Mouse (Mus musculus): ENCODE measurements around the gene Cpm. TPM values are rescaled to one million over a fixed set of nuclear protein-coding genes. Genes with fewer than 3 reads are reported as not detected.

The Cpm gene
- total RNA-seq, 4 experiments from 2014 or later, result 7.6 to 8.4 (median 8.1) TPM

- DNase-seq (ENCODE audit: low spot score in 2 of 2), result no peak
These were observed 29.5 kb downstream of the Cpm start for GRCm38 (mm10) chr10:117658522-117659429.

GRCm38 (mm10) chr10:117659430-117659813 is 30.1 kb downstream of the Cpm start:
- DNase-seq (ENCODE audit: low spot score in 2 of 2), result no peak

GRCm38 (mm10) chr10:117659819-117660218 is 30.5 kb downstream of the Cpm start:
- DNase-seq (ENCODE audit: low spot score in 2 of 2), result no peak

- no peak for DNase-seq (ENCODE audit: low spot score in 2 of 2)
These were observed 33.2 kb downstream of the Cpm start for GRCm38 (mm10) chr10:117662316-117663055.

GRCm38 (mm10) chr10:117663056-117663864 is 34.0 kb downstream of the Cpm start:
- DNase-seq (ENCODE audit: low spot score in 2 of 2), result no peak

- no peak for DNase-seq (ENCODE audit: low spot score in 2 of 2)
These were observed 34.5 kb downstream of the Cpm start for GRCm38 (mm10) chr10:117663865-117664200.

- no peak for DNase-seq (ENCODE audit: low spot score in 2 of 2)
These were observed 35.1 kb downstream of the Cpm start for GRCm38 (mm10) chr10:117664208-117664925.

- no peak for DNase-seq (ENCODE audit: low spot score in 2 of 2)
These were observed 35.6 kb downstream of the Cpm start for GRCm38 (mm10) chr10:117664926-117665209.

- DNase-seq (ENCODE audit: low spot score in 2 of 2), result no peak
These were observed 36.3 kb downstream of the Cpm start for GRCm38 (mm10) chr10:117665376-117666275.

- DNase-seq (ENCODE audit: low spot score in 2 of 2), result no peak
These were observed 37.1 kb downstream of the Cpm start for GRCm38 (mm10) chr10:117666361-117666760.

- DNase-seq (ENCODE audit: low spot score in 2 of 2), result no peak
These were observed 37.8 kb downstream of the Cpm start for GRCm38 (mm10) chr10:117666947-117667630.

GRCm38 (mm10) chr10:117667663-117668507 is 38.6 kb downstream of the Cpm start:
- DNase-seq (ENCODE audit: low spot score in 2 of 2), result no peak

- DNase-seq (ENCODE audit: low spot score in 2 of 2), result no peak
These were observed 39.4 kb downstream of the Cpm start for GRCm38 (mm10) chr10:117668546-117669300.

- no peak for DNase-seq (ENCODE audit: low spot score in 2 of 2)
These were observed 40.3 kb downstream of the Cpm start for GRCm38 (mm10) chr10:117669449-117670090.

GRCm38 (mm10) chr10:117670092-117670491 is 40.8 kb downstream of the Cpm start:
- DNase-seq (ENCODE audit: low spot score in 2 of 2), result no peak

GRCm38 (mm10) chr10:117670791-117671190 is 41.5 kb downstream of the Cpm start:
- no peak for DNase-seq (ENCODE audit: low spot score in 2 of 2)

- no peak for DNase-seq (ENCODE audit: low spot score in 2 of 2)
These were observed 42.0 kb downstream of the Cpm start for GRCm38 (mm10) chr10:117671266-117671665.
